ENCODE assay signal across 8 mouse cellular contexts in the genomic region with DNA sequence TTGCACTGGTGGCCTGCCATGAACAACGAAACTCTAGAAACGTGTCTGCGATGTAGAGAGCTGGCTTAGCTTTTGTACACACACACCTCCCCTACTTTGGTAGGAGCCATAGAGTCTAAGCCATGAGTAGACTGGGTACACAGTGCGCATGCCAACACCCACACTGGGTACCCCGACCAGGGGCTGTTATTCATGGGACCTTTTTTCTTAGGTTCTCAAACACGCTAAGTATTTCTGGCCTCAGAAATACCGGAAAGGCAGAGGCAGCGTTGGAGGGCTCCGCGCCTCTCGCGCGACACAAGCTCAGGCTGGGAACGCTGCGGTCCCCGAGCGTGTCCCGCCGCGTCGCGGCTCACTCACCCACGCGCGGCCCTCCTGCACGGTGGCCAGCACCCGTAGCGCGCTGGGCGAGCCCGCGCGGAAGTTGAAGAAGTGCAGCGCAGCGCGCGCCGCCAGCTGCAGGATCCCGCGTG. TPM values are rescaled to one million over a fixed set of nuclear protein-coding genes. Genes with fewer than 3 reads are reported as not detected.
DNase-seq lines count a peak whose midpoint lies in the region; ATAC-seq lines count a peak whose summit lies in the region.

No protein-coding gene starts in this region.

- no peaks in the 10 kb centered on the region for H3K9me3 ChIP-seq in heart, embryonic 11.5 days (replicated peaks; ENCODE audit: control insufficient read depth, low read length)
- no peaks in the 10 kb centered on the region for H3K9me3 ChIP-seq in forebrain, embryonic 15.5 days

- 0 out of 2 replicates have a peak, but pooled peaks have one; percentile 4 for ATAC-seq in heart, embryonic 11.5 days (replicated peaks; ENCODE audit: insufficient number of reproducible peaks, low FRiP score, low TSS enrichment)
- peak; percentile 62 for ATAC-seq in forebrain, embryonic 15.5 days (replicated peaks)

- peak overlapping the region; percentile 65 for H3K9ac ChIP-seq in heart, embryonic 11.5 days (ENCODE audit: low read depth, low read length)
- H3K9ac ChIP-seq in forebrain, embryonic 15.5 days (replicated peaks), result peak overlapping the region; percentile 58

- peak overlapping the region; percentile 57 for H3K4me3 ChIP-seq in heart, embryonic 11.5 days (ENCODE audit: low read depth, low read length)
- peak overlapping the region; percentile 54 for H3K4me3 ChIP-seq in forebrain, embryonic 15.5 days

- no peak for DNase-seq in heart, adult 8-10 months (ENCODE audit: low spot score)
- peak; percentile 49 for DNase-seq in ZHBTc4 (ENCODE audit: low read depth, low spot score)
- DNase-seq in kidney, postnatal 10 days, result peak; percentile 40
- DNase-seq in mesoderm, embryonic 11.5 days (ENCODE audit: low read depth, low spot score), result peak; percentile 21
- DNase-seq in c-Kit-positive CD71-positive TER-119-positive erythroid progenitor cells, embryonic 14.5 days (ENCODE audit: low spot score), result no peak
- DNase-seq in cerebellum, postnatal 14 days, result no peak

- H3K27me3 ChIP-seq in heart, embryonic 11.5 days (ENCODE audit: control insufficient read depth, insufficient read depth, low read length), result peaks cover 17% of the 10 kb centered on the region
- H3K27me3 ChIP-seq in forebrain, embryonic 15.5 days, result peaks cover 24% of the 10 kb centered on the region; the same call in 1 of the 2 replicates

- H3K36me3 ChIP-seq in heart, embryonic 11.5 days (ENCODE audit: control insufficient read depth, insufficient read depth, low read length), result no peaks in the 10 kb centered on the region
- no peaks in the 10 kb centered on the region for H3K36me3 ChIP-seq in forebrain, embryonic 15.5 days

- peak overlapping the region; percentile 98 for H3K4me2 ChIP-seq in heart, embryonic 11.5 days
- H3K4me2 ChIP-seq in forebrain, embryonic 15.5 days (replicated peaks), result peak overlapping the region; percentile 99

- WGBS in heart, embryonic 11.5 days (ENCODE audit: insufficient replicate concordance), result 7% methylated on average over 40 of the region's 40 CpGs
- WGBS in forebrain, embryonic 15.5 days, result 5% methylated on average over 40 of the region's 40 CpGs

- H3K27ac ChIP-seq in heart, embryonic 11.5 days (ENCODE audit: low read depth, low read length), result no peak overlapping the region
- H3K27ac ChIP-seq in forebrain, embryonic 15.5 days (replicated peaks), result no peak overlapping the region

- no peaks in the 10 kb centered on the region for H3K4me1 ChIP-seq in heart, embryonic 11.5 days (ENCODE audit: control insufficient read depth, insufficient read depth, low read length)
- peaks cover 11% of the 10 kb centered on the region for H3K4me1 ChIP-seq in forebrain, embryonic 15.5 days

RNA-seq across cellular contexts. Expression of gene Rarres1, which starts 0.5 kb away (rescaled TPM):
- 0.89 and 1.7 TPM in 2 replicates for polyA plus RNA-seq in heart, embryonic 11.5 days (2014; fragmentation: Nextera tagmentation; extraction: Ambion mirVana)
- total RNA-seq in heart, adult 8-10 months (2022), result 1 to 10 TPM in 2 of 4 experiments, under 1 TPM in 2; 0.46 to 1.4 (median 0.90) TPM
- polyA plus RNA-seq in forebrain, embryonic 15.5 days (2015; fragmentation: Nextera tagmentation; extraction: Ambion mirVana), result 0.69 and 0.88 TPM in 2 replicates

RNA-seq across cellular contexts. Expression of gene Lxn, which starts 51.1 kb away (rescaled TPM):
- 55.8 and 63.4 TPM in 2 replicates for polyA plus RNA-seq in heart, embryonic 11.5 days (2014; fragmentation: Nextera tagmentation; extraction: Ambion mirVana)
- 1 to 10 TPM; 1.9 to 4.3 (median 3.3) TPM for total RNA-seq in heart, adult 8-10 months (2022)
- polyA plus RNA-seq in forebrain, embryonic 15.5 days (2015; fragmentation: Nextera tagmentation; extraction: Ambion mirVana), result 57.5 and 64.1 TPM in 2 replicates

Comparison
In these comparisons a context has a peak if more than half of its experiments do, and no peak if none do; other contexts are left out.
1. DNase-seq: peak in ZHBTc4 (single experiment), kidney, postnatal 10 days (single experiment) and mesoderm, embryonic 11.5 days (single experiment); none in heart, adult 8-10 months (single experiment), c-Kit-positive CD71-positive TER-119-positive erythroid progenitor cells, embryonic 14.5 days (single experiment) and cerebellum, postnatal 14 days (0 of 2).